Mouse (Mus musculus) embryonic facial prominence, embryonic 10.5 days (tissue): ENCODE data around the gene Slc6a13. TPM values are rescaled to one million over a fixed set of nuclear protein-coding genes. Genes with fewer than 3 reads are reported as not detected.
A peak's percentile ranks its signal among the peaks of the same experiment; 100 is the strongest.
"Not testable (repeated sequence)": the region's sequence is repeated elsewhere in the genome, so short reads cannot be mapped to it uniquely, and the experiment has no call there.

ENCODE experiments used
- DNase-seq: peaks from one replicate; pipeline ENCODE4 v3.0.0-alpha.2; 2017; ENCODE audit warnings: low spot score
- H3K27ac ChIP-seq: fragments of 300-500 bp; sonication (generic); replicated peaks from 2 replicates; pipeline ENCODE4 v1.5.1; 2016; ENCODE audit warnings: mild to moderate bottlenecking
- H3K27me3 ChIP-seq: fragments of 300-500 bp; sonication (generic); replicated peaks from 2 replicates; pipeline ENCODE4 v1.6.1; 2016; ENCODE audit warnings: low read depth, mild to moderate bottlenecking; ENCODE audit not compliant: poor library complexity, severe bottlenecking
- H3K36me3 ChIP-seq: fragments of 300-500 bp; sonication (generic); replicated peaks from 2 replicates; pipeline ENCODE4 v1.6.1; 2016; ENCODE audit warnings: mild to moderate bottlenecking, moderate library complexity
- H3K4me1 ChIP-seq: fragments of 300-500 bp; sonication (generic); 2 replicates; pipeline ENCODE4 v1.6.1; 2016
- H3K4me3 ChIP-seq: fragments of 300-500 bp; sonication (generic); 2 replicates; pipeline ENCODE4 v1.5.1; 2016; ENCODE audit warnings: mild to moderate bottlenecking, moderate library complexity
- H3K9me3 ChIP-seq: fragments of 300-500 bp; sonication (generic); 2 replicates; pipeline ENCODE4 v1.6.1; 2016; ENCODE audit warnings: mild to moderate bottlenecking
- WGBS: fragments of 180-500 bp; shearing (Covaris S2); methylation state at CpG from one replicate; pipeline ENCODE4 v1.1.7; 2016; 5-methylcytosine and 5-hydroxymethylcytosine counted together
- microRNA-seq: library from miRNA; unstranded; fragments of <30 nt; microRNA quantifications from one replicate; pipeline ENCODE4, GENCODE M21; 2017
- polyA plus RNA-seq: library from polyadenylated mRNA; unstranded; fragments of >200 nt; fragmentation: Nextera tagmentation; extraction: Ambion mirVana; gene quantifications from 2 replicates; pipeline ENCODE4 v1.2.1, GENCODE M21; 2016

Slc6a13 gene
- polyA plus RNA-seq, 1 experiment from 2014 or later = 1.3 TPM

DNA sequence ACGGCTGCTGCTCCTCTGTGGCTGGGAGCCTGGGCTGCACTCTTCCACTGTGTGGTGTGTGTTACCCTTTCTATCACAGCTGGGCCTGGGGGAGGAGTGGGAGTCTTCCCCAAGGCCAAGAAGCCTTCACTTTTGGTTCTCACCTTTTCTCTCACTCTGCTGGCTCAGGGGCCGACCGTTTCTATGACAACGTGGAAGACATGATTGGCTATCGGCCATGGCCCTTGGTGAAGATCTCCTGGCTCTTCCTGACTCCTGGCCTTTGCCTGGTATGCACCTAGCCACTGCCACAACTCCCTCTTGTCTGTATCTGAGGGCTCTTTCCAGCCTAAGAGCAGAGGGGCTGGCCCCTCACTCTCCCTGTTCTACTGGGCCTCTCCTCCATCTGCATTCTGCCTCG, 63.0 kb downstream of the Slc6a13 start:
- Histone ChIP-seq H3K4me1 (peaks cover 5% of the 10 kb centered on the region; the same call in 1 of the 2 replicates), H3K27me3 (no peaks in the 10 kb centered on the region), H3K9me3 (no peaks in the 10 kb centered on the region), H3K36me3 (no peaks in the 10 kb centered on the region), H3K4me3 (no peak overlapping the region), H3K27ac (no peak overlapping the region)
- DNase-seq = no peak
- 85% methylated on average over 6 of the region's 6 CpGs for WGBS

DNA sequence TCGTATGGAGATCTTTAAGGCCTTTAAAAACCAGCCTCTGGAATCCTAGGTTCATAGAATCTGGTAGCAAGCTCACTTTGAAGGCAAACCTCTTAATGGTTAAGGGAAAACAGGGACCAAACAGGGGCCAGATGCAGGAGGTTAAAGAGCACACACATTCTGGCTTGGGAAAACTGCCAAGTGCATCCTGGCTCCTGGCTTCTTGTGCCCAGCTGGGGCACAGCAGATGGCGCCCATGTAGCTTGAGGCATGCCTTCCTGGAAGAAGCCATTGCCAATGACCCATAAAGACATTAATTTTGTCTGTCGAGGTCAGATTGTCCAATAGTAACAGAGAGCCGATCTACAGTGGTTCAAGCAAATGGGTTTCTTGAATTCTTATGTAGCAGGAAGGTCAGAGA, 63.9 kb downstream of the Slc6a13 start:
- peaks cover 5% of the 10 kb centered on the region; the same call in 1 of the 2 replicates for H3K4me1 ChIP-seq
- H3K27ac ChIP-seq = no peak overlapping the region
- H3K4me3 ChIP-seq = no peak overlapping the region
- DNase-seq = no peak
- no peaks in the 10 kb centered on the region for H3K36me3 ChIP-seq
- H3K27me3 ChIP-seq = no peaks in the 10 kb centered on the region
- WGBS = 80% methylated on average over 4 of the region's 4 CpGs
- H3K9me3 ChIP-seq = no peaks in the 10 kb centered on the region

- not testable (repeated sequence) for H3K36me3 ChIP-seq, H3K9me3 ChIP-seq, H3K27me3 ChIP-seq, H3K4me1 ChIP-seq, H3K4me3 ChIP-seq, H3K27ac ChIP-seq
- WGBS = 22% methylated on average over 2 of the region's 2 CpGs
- DNase-seq = peak; percentile 49
These were observed 66.5 kb downstream of the Slc6a13 start for GRCm38 (mm10) chr6:121366537-121366936.

DNA sequence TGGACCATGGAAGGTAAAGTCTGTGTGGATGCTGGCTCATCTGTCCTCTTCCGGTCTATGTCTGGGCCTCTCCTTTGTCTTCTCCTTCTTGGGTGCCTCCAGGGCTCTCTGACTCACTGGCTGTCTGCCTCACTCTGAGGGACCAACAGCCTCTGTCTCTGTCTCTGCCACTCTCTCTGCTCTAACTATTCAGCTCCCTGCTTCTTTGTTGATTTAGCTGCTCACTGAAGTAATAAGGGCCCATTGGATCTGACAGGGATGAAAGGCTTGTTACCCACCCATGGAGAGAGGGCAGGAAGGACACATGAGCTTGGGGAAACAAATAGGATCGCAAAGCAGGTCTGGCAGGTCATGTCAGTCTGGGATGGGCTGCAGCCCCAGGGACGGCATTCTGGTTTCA, 67.1 kb downstream of the Slc6a13 start:
- Histone ChIP-seq H3K4me1 (peaks cover 5% of the 10 kb centered on the region; the same call in 1 of the 2 replicates), H3K4me3 (no peak overlapping the region), H3K27ac (no peak overlapping the region), H3K36me3 (no peaks in the 10 kb centered on the region), H3K9me3 (no peaks in the 10 kb centered on the region), H3K27me3 (no peaks in the 10 kb centered on the region)
- WGBS = 55% methylated on average over 3 of the region's 3 CpGs
- no peak for DNase-seq

- no peaks in the 10 kb centered on the region for H3K27me3 ChIP-seq
- H3K9me3 ChIP-seq = no peaks in the 10 kb centered on the region
- DNase-seq = no peak
- H3K27ac ChIP-seq = no peak overlapping the region
- no peak overlapping the region for H3K4me3 ChIP-seq
- no peaks in the 10 kb centered on the region for H3K36me3 ChIP-seq
- peaks cover 7% of the 10 kb centered on the region; the same call in 1 of the 2 replicates for H3K4me1 ChIP-seq
- WGBS = 84% methylated on average over 10 of the region's 10 CpGs
These were observed 71.4 kb downstream of the Slc6a13 start for GRCm38 (mm10) chr6:121371197-121371980.

GRCm38 (mm10) chr6:121376159-121376558, 76.1 kb downstream of the Slc6a13 start:
- H3K27ac ChIP-seq = no peak overlapping the region
- no peak overlapping the region for H3K4me3 ChIP-seq
- no peak for DNase-seq
- 0 out of 2 replicates have a peak, but pooled peaks cover 2% of the 10 kb centered on the region for H3K4me1 ChIP-seq
- H3K36me3 ChIP-seq = no peaks in the 10 kb centered on the region
- 80% methylated on average over 12 of the region's 12 CpGs for WGBS
- peaks cover 7% of the 10 kb centered on the region for H3K27me3 ChIP-seq
- no peaks in the 10 kb centered on the region for H3K9me3 ChIP-seq

GRCm38 (mm10) chr6:121378256-121378655, 78.2 kb downstream of the Slc6a13 start:
- Histone ChIP-seq H3K36me3 (no peaks in the 10 kb centered on the region), H3K4me3 (no peak overlapping the region), H3K27ac (no peak overlapping the region), H3K9me3 (no peaks in the 10 kb centered on the region), H3K4me1 (0 out of 2 replicates have a peak, but pooled peaks cover 4% of the 10 kb centered on the region), H3K27me3 (peaks cover 13% of the 10 kb centered on the region)
- DNase-seq = no peak
- 64% methylated on average over 4 of the region's 4 CpGs for WGBS

DNA sequence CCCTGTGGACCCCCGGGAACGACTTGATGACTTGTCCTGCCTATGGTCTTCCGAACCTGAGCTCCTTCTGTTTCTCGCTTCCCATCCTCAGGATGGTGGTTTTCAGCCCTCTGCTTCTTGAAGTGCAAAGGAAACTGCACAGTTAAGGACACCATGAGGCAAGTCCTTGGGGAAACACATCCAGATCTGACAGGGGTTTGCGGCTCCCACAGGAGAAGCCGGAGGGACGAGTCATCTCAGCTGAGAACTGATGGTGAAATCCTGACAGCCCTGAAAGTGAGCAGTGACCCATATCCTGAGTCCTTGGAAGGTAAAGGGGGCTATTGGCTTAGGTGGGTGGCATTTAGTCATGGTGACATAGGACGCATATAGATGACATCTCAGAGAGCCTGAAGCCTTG, 80.5 kb downstream of the Slc6a13 start:
- H3K27me3 ChIP-seq = peaks cover 21% of the 10 kb centered on the region
- WGBS = 84% methylated on average over 8 of the region's 8 CpGs
- no peaks in the 10 kb centered on the region for H3K36me3 ChIP-seq
- no peak for DNase-seq
- H3K4me3 ChIP-seq = no peak overlapping the region
- H3K27ac ChIP-seq = no peak overlapping the region
- no peaks in the 10 kb centered on the region for H3K9me3 ChIP-seq
- H3K4me1 ChIP-seq = 0 out of 2 replicates have a peak, but pooled peaks cover 4% of the 10 kb centered on the region

DNA sequence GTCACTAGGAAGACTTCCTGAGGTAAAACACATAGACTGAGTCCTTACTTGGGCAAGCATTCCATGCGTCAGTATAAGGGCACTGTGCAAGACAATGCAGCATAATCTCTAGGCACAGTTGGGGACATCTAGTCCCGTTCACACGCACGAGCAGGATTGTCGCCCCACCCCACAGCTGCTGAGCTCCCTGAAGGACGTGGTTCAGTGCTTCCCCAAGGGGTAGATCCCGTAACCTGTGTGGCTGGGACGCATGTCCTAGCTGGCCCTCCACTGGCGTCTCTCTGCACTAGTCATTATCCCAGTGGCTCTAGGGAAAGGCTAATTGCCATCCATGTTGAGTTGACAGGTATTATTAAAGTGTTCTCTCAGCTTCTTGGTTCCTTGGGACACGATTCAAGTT, 82.0 kb downstream of the Slc6a13 start:
- Histone ChIP-seq H3K27ac (no peak overlapping the region), H3K9me3 (no peaks in the 10 kb centered on the region), H3K4me1 (0 out of 2 replicates have a peak, but pooled peaks cover 8% of the 10 kb centered on the region), H3K4me3 (no peak overlapping the region), H3K36me3 (no peaks in the 10 kb centered on the region), H3K27me3 (peaks cover 21% of the 10 kb centered on the region)
- 59% methylated on average over 10 of the region's 10 CpGs for WGBS
- DNase-seq = no peak

DNA sequence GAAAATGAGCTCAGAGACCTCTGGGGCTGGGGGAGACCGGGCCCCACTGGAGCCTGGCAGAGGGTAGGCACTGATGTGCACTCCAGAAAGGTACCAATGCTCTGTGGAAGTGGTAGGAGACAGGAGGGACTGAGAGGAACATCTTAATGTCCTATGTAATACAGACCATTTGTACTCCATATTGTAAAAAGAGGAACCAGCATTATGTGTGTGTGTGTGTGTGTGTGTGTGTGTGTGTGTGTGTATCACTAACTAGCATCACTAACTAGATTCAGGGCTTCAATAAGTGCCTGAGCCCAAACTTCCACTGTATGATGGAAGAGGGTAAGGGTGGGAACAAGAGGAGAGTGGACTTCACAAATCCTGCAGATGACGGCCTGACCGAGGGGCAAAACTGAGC, 85.4 kb downstream of the Slc6a13 start:
- H3K27me3 ChIP-seq = peaks cover 17% of the 10 kb centered on the region; the same call in 1 of the 2 replicates
- DNase-seq = no peak
- no peaks in the 10 kb centered on the region for H3K9me3 ChIP-seq
- H3K36me3 ChIP-seq = no peaks in the 10 kb centered on the region
- H3K4me1 ChIP-seq = 0 out of 2 replicates have a peak, but pooled peaks cover 8% of the 10 kb centered on the region
- H3K4me3 ChIP-seq = no peak overlapping the region
- WGBS = 88% methylated on average over 3 of the region's 3 CpGs
- no peak overlapping the region for H3K27ac ChIP-seq

Small RNA genes within 50 kb of the gene (microRNA-seq; reads per million reads assigned to microRNA genes)
- not detected for gene Gm24855

Other genes starting within 250 kb of the Slc6a13 start
- 9.9 and 10.4 TPM in 2 replicates for gene Mical3, start 169.2 kb upstream of the Slc6a13 start, polyA plus RNA-seq
- gene Pex26, start 116.6 kb upstream of the Slc6a13 start, polyA plus RNA-seq = 10.9 and 11.5 TPM in 2 replicates
- gene Tuba8, start 89.5 kb upstream of the Slc6a13 start, polyA plus RNA-seq = 0.41 and 0.60 TPM in 2 replicates
- gene Usp18, start 54.3 kb upstream of the Slc6a13 start, polyA plus RNA-seq = 0.39 and 0.50 TPM in 2 replicates
- gene Slc6a12, start 42.8 kb downstream of the Slc6a13 start, polyA plus RNA-seq = 0.29 TPM in 1 of 2 replicates, not detected in the other
- 0.17 and 0.21 TPM in 2 replicates for gene Iqsec3, start 173.5 kb downstream of the Slc6a13 start, polyA plus RNA-seq